In the genomic region with DNA sequence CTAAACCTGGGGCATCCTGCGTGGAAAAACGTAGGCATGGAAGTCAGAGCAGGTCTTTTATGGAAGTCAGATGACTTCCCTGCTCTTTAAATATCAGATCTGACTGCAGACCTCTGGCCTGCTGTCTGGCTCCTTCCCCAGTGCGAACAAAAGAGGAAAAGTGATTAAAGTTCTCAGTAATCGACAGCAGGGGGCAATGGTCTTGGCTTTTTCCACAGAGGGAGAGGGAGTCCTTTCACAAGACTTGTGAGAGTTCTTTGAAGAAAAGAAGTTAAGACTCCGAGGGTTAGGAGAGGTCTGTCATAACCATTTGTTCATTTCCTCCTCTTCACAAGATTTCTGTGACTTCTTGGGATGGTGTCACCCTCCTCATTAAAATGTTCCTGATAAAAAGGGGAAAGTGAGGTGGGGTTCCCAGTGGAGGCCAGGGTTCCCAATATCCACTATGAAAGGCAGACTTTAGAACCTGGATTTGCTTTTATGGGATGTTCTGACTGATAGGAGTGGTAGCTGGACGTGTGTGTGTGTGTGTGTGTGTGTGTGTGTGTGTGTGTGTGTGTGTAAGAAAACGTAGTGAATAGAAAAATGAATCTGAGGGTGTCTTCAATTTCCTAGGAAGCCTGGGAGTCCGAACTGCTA, we compare ENCODE assay signal across 9 mouse cellular contexts.
DNase-seq lines count a peak whose midpoint lies in the region; ATAC-seq and TF ChIP-seq lines count a peak whose summit lies in the region.
"Had no signal": no experiment of that assay in that cellular context is flagged by ENCODE, and none has a peak within 500 bp of the region (broad histone marks: within the 10 kb centered on the region; RNA-seq: fewer than 3 reads in every experiment).

No protein-coding gene starts in this region.

- intact Hi-C loops in heart, postnatal 10 days (cut with DNase I), result loop anchor here (5.0 to 10.0 kb wide), 4 partner anchors 102 to 1694 kb away; no protein-coding TSS in a partner anchor
- intact Hi-C loops in heart, postnatal 36 days (cut with DNase I), result loop anchor here (10.0 kb wide), 1 partner anchor 1124 kb away; no protein-coding TSS in a partner anchor

- H3K4me3 ChIP-seq in ES-E14 (ENCODE audit: insufficient read depth in 1 of 2, low read depth in 1 of 2, low read length in 2 of 2, poor library complexity in 1 of 2, severe bottlenecking in 1 of 2), result no peak overlapping the region
- H3K4me3 ChIP-seq in embryonic facial prominence, embryonic 12.5 days, result no peak overlapping the region

- peak; percentile 16 to 31 for DNase-seq in heart, postnatal 10 days
- no peak for DNase-seq in heart, postnatal 36 days
- DNase-seq in ES-E14 (ENCODE audit: low read depth, low spot score), result peak; percentile 27
- peak; percentile 54 for DNase-seq in mesoderm, embryonic 11.5 days (ENCODE audit: low read depth, low spot score)
- no peak for DNase-seq in frontal cortex, postnatal 36 days (ENCODE audit: low spot score in 2 of 2)
- no peak for DNase-seq in adrenal gland, postnatal 4 days (ENCODE audit: low spot score in 2 of 2)
- DNase-seq: cerebellum, postnatal 14 days had no signal

- no peaks in the 10 kb centered on the region for H3K4me1 ChIP-seq in ES-E14 (ENCODE audit: control insufficient read depth in 2 of 2, insufficient read depth in 2 of 2, low read length in 2 of 2, poor library complexity in 1 of 2)
- H3K4me1 ChIP-seq in embryonic facial prominence, embryonic 12.5 days, result peaks cover 3% of the 10 kb centered on the region; the same call in 1 of the 2 replicates

- no peaks in the 10 kb centered on the region for H3K27me3 ChIP-seq in embryonic facial prominence, embryonic 12.5 days

- no peaks in the 10 kb centered on the region for H3K36me3 ChIP-seq in ES-E14 (ENCODE audit: control insufficient read depth, insufficient read depth, low read length, poor library complexity, severe bottlenecking)
- no peaks in the 10 kb centered on the region for H3K36me3 ChIP-seq in embryonic facial prominence, embryonic 12.5 days

- in situ Hi-C loops in ES-E14 (cut with MboI; ENCODE audit: low sequenced_read_pairs in 2 of 2, unreplicated experiment in 2 of 2), result loop anchor here in 1 of 2 experiments (25.0 kb wide), 2 partner anchors 198 to 1127 kb away; a partner anchor contains a TSS

- ATAC-seq in embryonic facial prominence, embryonic 12.5 days (ENCODE audit: insufficient number of reproducible peaks, insufficient read depth, low FRiP score, low TSS enrichment), result peak; percentile 48; the same call in 1 of the 2 replicates
- no peak for ATAC-seq in erythroid progenitor cell, adult 5-6 weeks (replicated peaks; ENCODE audit: low FRiP score, poor library complexity, severe bottlenecking)

- H3K27ac ChIP-seq in ES-E14 (ENCODE audit: insufficient read depth, low read depth, low read length, poor library complexity, severe bottlenecking), result no peak overlapping the region
- no peak overlapping the region for H3K27ac ChIP-seq in embryonic facial prominence, embryonic 12.5 days

- WGBS in embryonic facial prominence, embryonic 12.5 days, result 11% methylated on average over 8 of the region's 8 CpGs

- H3K9me3 ChIP-seq in ES-E14 (ENCODE audit: control insufficient read depth, insufficient read depth, low read depth, low read length), result no peaks in the 10 kb centered on the region
- no peaks in the 10 kb centered on the region for H3K9me3 ChIP-seq in embryonic facial prominence, embryonic 12.5 days

- H3K9ac ChIP-seq in ES-E14 (ENCODE audit: insufficient read depth, low read depth, low read length, poor library complexity, severe bottlenecking), result no peak overlapping the region
- H3K9ac ChIP-seq in embryonic facial prominence, embryonic 12.5 days, result no peak overlapping the region

- H3K4me2 ChIP-seq in embryonic facial prominence, embryonic 12.5 days (replicated peaks), result no peak overlapping the region

TF ChIP-seq in ES-E14, 5 proteins besides CTCF, POLR2A, EP300 and RAD21:
- no peak for TF ChIP-seq MAFK (IDR thresholded peaks at IDR 0.05; ENCODE audit: insufficient read depth, low read depth, low read length)
- TF ChIP-seq HCFC1 (IDR thresholded peaks at IDR 0.05; ENCODE audit: borderline replicate concordance, insufficient read depth, low read length), result no peak
- no peak for TF ChIP-seq CHD2 (IDR thresholded peaks at IDR 0.05; ENCODE audit: low read depth, low read length)
- TF ChIP-seq ZNF384 (IDR thresholded peaks at IDR 0.05; ENCODE audit: low read depth, low read length), result no peak
- TF ChIP-seq ZC3H11A (IDR thresholded peaks at IDR 0.05; ENCODE audit: borderline replicate concordance, low read depth, low read length), result no peak

Comparison
In these comparisons a context has a peak if more than half of its experiments do, and no peak if none do; other contexts are left out.
1. DNase-seq: peak in heart, postnatal 10 days (2 of 2), ES-E14 (single experiment) and mesoderm, embryonic 11.5 days (single experiment); none in heart, postnatal 36 days (0 of 2), frontal cortex, postnatal 36 days (0 of 2) and adrenal gland, postnatal 4 days (0 of 2).